Mouse (Mus musculus) adrenal gland, postnatal 36 days (tissue): ENCODE results near the gene Zscan4-ps2. TPM values are rescaled to one million over a fixed set of nuclear protein-coding genes. Genes with fewer than 3 reads are reported as not detected.
"Not testable (repeated sequence)": the region's sequence is repeated elsewhere in the genome, so short reads cannot be mapped to it uniquely, and the experiment has no call there.

Experiments used
- DNase-seq, 2 experiments: peaks; one replicate each; pipeline ENCODE4 v3.0.0; 2021; ENCODE audit warnings: mixed read lengths in 1 of 2
- long read RNA-seq, 2 experiments: library from polyadenylated mRNA; stranded (forward); transcript quantifications; one replicate each; pipeline ENCODE4 v2.0.0; 2021; ENCODE audit warnings: borderline sequencing depth in 2 of 2
- total RNA-seq, 2 experiments: library from RNA; stranded (reverse); gene quantifications; 2 replicates each; pipeline ENCODE4 v1.2.3; 2021

Zscan4-ps2 gene
- total RNA-seq, result not detected
- long read RNA-seq, experiment 1, result 0 reads
- long read RNA-seq, experiment 2, result 0 reads

DNA sequence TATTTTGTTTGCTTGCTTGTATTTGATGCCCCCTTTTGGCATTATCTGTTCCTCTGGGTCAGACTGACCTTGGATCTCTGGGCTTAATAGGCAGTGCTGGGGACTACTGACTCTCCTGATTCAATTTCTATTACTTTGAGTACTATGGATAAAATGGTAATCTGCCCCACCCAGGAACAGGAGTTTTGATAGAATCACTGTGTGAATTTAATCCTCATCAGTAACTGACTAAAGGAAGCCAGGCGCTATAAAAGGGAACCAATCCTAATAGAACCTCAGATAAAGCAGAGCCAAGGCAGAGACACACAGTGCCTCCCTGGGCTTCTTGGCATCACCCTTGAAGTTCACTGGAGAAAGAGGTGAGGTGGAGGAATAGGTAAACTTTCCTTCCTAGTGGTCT lies at the start of gene Zscan4-ps2:
Zscan4-ps2 (plus strand) TSS at position 301 of the 400 bp plus-strand sequence.
- DNase-seq, result not testable (repeated sequence)

Other genes starting within 250 kb of the Zscan4-ps2 start
- not detected for gene Zscan4e, start 203.6 kb upstream of the Zscan4-ps2 start, total RNA-seq
- gene Zscan4f, start 116.4 kb upstream of the Zscan4-ps2 start, total RNA-seq, result not detected
- not detected for gene Zscan4-ps3, start 95.0 kb downstream of the Zscan4-ps2 start, total RNA-seq
- not detected for gene Vmn1r72, start 165.8 kb downstream of the Zscan4-ps2 start, total RNA-seq
- not detected for gene Vmn1r73, start 216.0 kb downstream of the Zscan4-ps2 start, total RNA-seq